8 mouse cellular contexts compared by ENCODE assay signal in genomic region chr14:17659031-17659430, GRCm38 (mm10). TPM values are rescaled to one million over a fixed set of nuclear protein-coding genes. Genes with fewer than 3 reads are reported as not detected.
DNase-seq lines count a peak whose midpoint lies in the region; ATAC-seq and TF ChIP-seq lines count a peak whose summit lies in the region.

No protein-coding gene starts in this region.

- peak overlapping the region; percentile 3; the same call in 1 of the 2 replicates for H3K9ac ChIP-seq in lung, embryonic 14.5 days

- no peak for TF ChIP-seq CTCF in G1E (IDR thresholded peaks at IDR 0.05; ENCODE audit: low read depth, low read length)
- TF ChIP-seq CTCF in lung, embryonic 14.5 days (IDR thresholded peaks at IDR 0.05; ENCODE audit: low read depth), result peak; percentile 66

- peak overlapping the region; percentile 97 for H3K4me2 ChIP-seq in lung, embryonic 14.5 days

- H3K36me3 ChIP-seq in G1E (replicated peaks), result no peaks in the 10 kb centered on the region
- H3K36me3 ChIP-seq in hindbrain, embryonic 10.5 days, result no peaks in the 10 kb centered on the region
- no peaks in the 10 kb centered on the region for H3K36me3 ChIP-seq in lung, embryonic 14.5 days (ENCODE audit: insufficient read depth)

- WGBS in hindbrain, embryonic 10.5 days, result 0% methylated on average over 10 of the region's 10 CpGs
- 0% methylated on average over 9 of the region's 10 CpGs for WGBS in lung, embryonic 14.5 days

- peak; percentile 74 for DNase-seq in G1E (ENCODE audit: low spot score)
- peak; percentile 79 for DNase-seq in cerebellum, adult 9-10 months
- peak; percentile 71 to 92 for DNase-seq in frontal cortex, adult 2 months (ENCODE audit: extremely low spot score in 1 of 2, low spot score in 1 of 2)
- peak; percentile 76 for DNase-seq in hindbrain, embryonic 10.5 days (ENCODE audit: low spot score)
- peak; percentile 52 for DNase-seq in layer of hippocampus, adult 9-10 months (ENCODE audit: low spot score)
- peak; percentile 91 for DNase-seq in lung, embryonic 14.5 days
- peak; percentile 9 to 58 for DNase-seq in thymus, postnatal 10 days (ENCODE audit: low spot score in 2 of 2)

- peaks cover 25% of the 10 kb centered on the region for H3K4me1 ChIP-seq in G1E (ENCODE audit: insufficient read depth, low read depth, low read length)
- peaks cover 23% of the 10 kb centered on the region for H3K4me1 ChIP-seq in hindbrain, embryonic 10.5 days (replicated peaks)
- no peaks in the 10 kb centered on the region for H3K4me1 ChIP-seq in lung, embryonic 14.5 days (ENCODE audit: insufficient read depth)

- ATAC-seq in G1E (ENCODE audit: extremely low read depth, insufficient number of reproducible peaks, low FRiP score, poor library complexity, severe bottlenecking), result peak; percentile 63
- ATAC-seq in lung, embryonic 14.5 days (ENCODE audit: insufficient read depth), result peak; percentile 62
- ATAC-seq in neutrophil, adult 5-6 weeks (ENCODE audit: extremely low read depth, insufficient number of reproducible peaks, low FRiP score, poor library complexity, severe bottlenecking), result peak; percentile 24; the same call in 1 of the 2 replicates

- H3K27me3 ChIP-seq in G1E (ENCODE audit: insufficient read depth, low read length), result no peaks in the 10 kb centered on the region
- H3K27me3 ChIP-seq in hindbrain, embryonic 10.5 days (ENCODE audit: insufficient read depth, poor library complexity, severe bottlenecking), result peaks cover 37% of the 10 kb centered on the region
- H3K27me3 ChIP-seq in lung, embryonic 14.5 days (ENCODE audit: insufficient read depth, low read length), result peaks cover 37% of the 10 kb centered on the region

- no peak overlapping the region for H3K27ac ChIP-seq in hindbrain, embryonic 10.5 days
- H3K27ac ChIP-seq in lung, embryonic 14.5 days (ENCODE audit: low read depth), result no peak overlapping the region

- no peaks in the 10 kb centered on the region for H3K9me3 ChIP-seq in G1E (replicated peaks)
- H3K9me3 ChIP-seq in hindbrain, embryonic 10.5 days, result no peaks in the 10 kb centered on the region
- no peaks in the 10 kb centered on the region for H3K9me3 ChIP-seq in lung, embryonic 14.5 days (ENCODE audit: low read depth, low read length)

- H3K4me3 ChIP-seq in G1E (ENCODE audit: low read depth, low read length), result peak overlapping the region; percentile 95
- H3K4me3 ChIP-seq in hindbrain, embryonic 10.5 days, result peak overlapping the region; percentile 66
- H3K4me3 ChIP-seq in lung, embryonic 14.5 days (ENCODE audit: low read depth, low read length), result peak overlapping the region; percentile 61

RNA-seq across cellular contexts. Expression of gene Thrb, which starts 1.0 kb away (rescaled TPM):
- total RNA-seq in G1E (2014; fragmentation: Nextera tagmentation), result 17.8 and 26.7 TPM in 2 replicates
- total RNA-seq in G1E (2017), result 7.0 and 9.6 TPM in 2 replicates
- 4.4 and 6.3 TPM in 2 replicates for polyA plus RNA-seq in G1E (2012)
- 15.8 and 21.2 TPM in 2 replicates for polyA plus RNA-seq in frontal cortex, adult 2 months (2012; rRNA removed)
- 0.77 and 0.93 TPM in 2 replicates for polyA plus RNA-seq in hindbrain, embryonic 10.5 days (2016; fragmentation: Nextera tagmentation; extraction: Ambion mirVana)
- polyA plus RNA-seq in lung, embryonic 14.5 days (2014; fragmentation: Nextera tagmentation; extraction: Ambion mirVana), result 0.42 and 0.70 TPM in 2 replicates
- total RNA-seq in neutrophil, adult 5-6 weeks (2017), result 0.23 and 0.25 TPM in 2 replicates

Comparison
In these comparisons a context has a peak if more than half of its experiments do, and no peak if none do; other contexts are left out.
1. DNase-seq: peak in every context shown above with its lines; median percentile 91 in lung, embryonic 14.5 days; 82 in frontal cortex, adult 2 months; 79 in cerebellum, adult 9-10 months; 76 in hindbrain, embryonic 10.5 days; 74 in G1E; 52 in layer of hippocampus, adult 9-10 months; 34 in thymus, postnatal 10 days.